Mouse (Mus musculus) testis, adult 2 months (tissue): ENCODE results near the gene Ifnb1.

Source experiments
- CTCF ChIP-seq: fragments of 200-500 bp; IDR thresholded peaks from 2 replicates; pipeline ENCODE4 v1.5.1; 2012; ENCODE audit warnings: low read depth, mild to moderate bottlenecking, inconsistent platforms, low read length, moderate library complexity; ENCODE audit not compliant: control insufficient read depth, insufficient read depth, insufficient replicate concordance
- POLR2A ChIP-seq: fragments of 200-500 bp; IDR thresholded peaks from 2 replicates; pipeline ENCODE4 v1.6.1; 2012; ENCODE audit warnings: low read depth, mild to moderate bottlenecking, inconsistent platforms, low read length, moderate library complexity; ENCODE audit not compliant: control insufficient read depth

- no peak for TF ChIP-seq POLR2A
- no peak for TF ChIP-seq CTCF
Observed at GRCm38 (mm10) chr4:88525393-88525792, 2.8 kb upstream of the Ifnb1 start.
